Mouse (Mus musculus) kidney, embryonic 14.5 days (tissue): ENCODE results near the gene Lrrn4. TPM values are rescaled to one million over a fixed set of nuclear protein-coding genes. Genes with fewer than 3 reads are reported as not detected.

Source experiments
- ATAC-seq: fragments of 200-750 bp; cut with Nextera tagmentation; 2 replicates; pipeline ENCODE4 v1.8.0; 2017; ENCODE audit warnings: moderate number of reproducible peaks, mild to moderate bottlenecking, moderate TSS enrichment, moderate library complexity; ENCODE audit not compliant: low FRiP score, low TSS enrichment
- H3K27ac ChIP-seq: fragments of 300-500 bp; sonication (generic); 2 replicates; pipeline ENCODE4 v1.5.1; 2014; ENCODE audit warnings: low read depth, mild to moderate bottlenecking, low read length, moderate library complexity, mixed read lengths
- H3K27me3 ChIP-seq: fragments of 300-500 bp; sonication (generic); 2 replicates; pipeline ENCODE4 v1.6.1; 2014; ENCODE audit warnings: mild to moderate bottlenecking, low read length; ENCODE audit not compliant: control insufficient read depth, insufficient read depth
- H3K36me3 ChIP-seq: fragments of 300-500 bp; sonication (generic); 2 replicates; pipeline ENCODE4 v1.6.1; 2014; ENCODE audit warnings: low read length, mixed read lengths; ENCODE audit not compliant: control insufficient read depth, insufficient read depth
- H3K4me1 ChIP-seq: fragments of 300-500 bp; sonication (generic); 2 replicates; pipeline ENCODE4 v1.6.1; 2014; ENCODE audit warnings: low read length, mixed read lengths; ENCODE audit not compliant: control insufficient read depth, insufficient read depth
- H3K4me2 ChIP-seq: fragments of 300-500 bp; sonication (generic); replicated peaks from 2 replicates; pipeline ENCODE4 v1.6.1; 2014; ENCODE audit warnings: low read depth, mild to moderate bottlenecking, low read length
- H3K4me3 ChIP-seq: fragments of 300-500 bp; sonication (generic); 2 replicates; pipeline ENCODE4 v1.5.1; 2014; ENCODE audit warnings: mild to moderate bottlenecking, low read length
- H3K9ac ChIP-seq: fragments of 300-500 bp; sonication (generic); 2 replicates; pipeline ENCODE4 v1.6.1; 2014; ENCODE audit warnings: low read depth, mild to moderate bottlenecking, low read length, moderate library complexity
- H3K9me3 ChIP-seq: fragments of 300-500 bp; sonication (generic); 2 replicates; pipeline ENCODE4 v1.6.1; 2016; ENCODE audit warnings: low read length; ENCODE audit not compliant: control insufficient read depth
- WGBS: fragments of 180-500 bp; shearing (Covaris S2); extraction: QIAGEN DNeasy Blood & Tissue Kit; methylation state at CpG from one replicate; pipeline ENCODE4 v1.1.7; 2014; 5-methylcytosine and 5-hydroxymethylcytosine counted together
- polyA plus RNA-seq: library from polyadenylated mRNA; unstranded; fragments of >200 nt; fragmentation: Nextera tagmentation; extraction: Ambion mirVana; gene quantifications from 2 replicates; pipeline ENCODE4 v1.2.1, GENCODE M21; 2014

Lrrn4 gene
- 0.47 and 0.55 TPM in 2 replicates for polyA plus RNA-seq

GRCm38 (mm10) chr2:132880844-132881645, at the start of gene Lrrn4:
Gene Lrrn4 (minus strand): TSS chr2:132880891.
- no peaks in the 10 kb centered on the region for H3K9me3 ChIP-seq
- H3K4me3 ChIP-seq = peak within 1 kb of the TSS; percentile 51
- H3K9ac ChIP-seq = peak within 1 kb of the TSS; percentile 53; the same call in 1 of the 2 replicates
- H3K4me1 ChIP-seq = peaks cover 29% of the 10 kb centered on the region
- 13% methylated on average over 12 of the region's 12 CpGs for WGBS
- peak; percentile 44 for ATAC-seq
- H3K4me2 ChIP-seq = peak within 1 kb of the TSS; percentile 99
- H3K27me3 ChIP-seq = peaks cover 32% of the 10 kb centered on the region
- no peaks in the 10 kb centered on the region for H3K36me3 ChIP-seq
- H3K27ac ChIP-seq = no peak within 1 kb of the TSS

GRCm38 (mm10) chr2:132928999-132929398, 48.3 kb upstream of the Lrrn4 start:
- Histone ChIP-seq H3K27me3 (no peaks in the 10 kb centered on the region), H3K27ac (no peak overlapping the region), H3K4me2 (no peak overlapping the region), H3K9me3 (no peaks in the 10 kb centered on the region), H3K36me3 (no peaks in the 10 kb centered on the region), H3K4me3 (no peak overlapping the region), H3K9ac (no peak overlapping the region), H3K4me1 (no peaks in the 10 kb centered on the region)
- peak; percentile 64; the same call in 1 of the 2 replicates for ATAC-seq
- WGBS = 77% methylated on average over 2 of the region's 2 CpGs

DNA sequence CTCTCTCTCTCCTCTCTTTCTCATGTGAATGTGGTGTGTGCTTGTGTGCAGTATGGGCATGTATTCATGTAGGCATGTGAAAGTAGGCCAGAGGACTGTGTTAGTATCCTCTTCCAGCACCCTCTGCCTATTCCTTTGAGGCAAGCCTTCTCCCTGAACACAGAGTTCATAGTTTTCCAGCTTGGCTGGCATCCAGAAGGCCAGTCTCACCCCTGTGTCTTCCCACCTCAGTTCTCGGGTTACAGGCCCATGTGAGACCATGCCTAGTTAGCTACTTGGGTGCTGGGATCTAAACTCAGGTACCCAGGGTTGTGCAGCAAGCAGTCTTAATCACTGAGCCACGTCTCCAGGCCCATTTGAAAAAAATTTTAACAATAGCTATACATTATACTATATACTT, 47.2 kb upstream of the Lrrn4 start:
- Histone ChIP-seq H3K4me1 (no peaks in the 10 kb centered on the region), H3K9ac (no peak overlapping the region), H3K4me3 (no peak overlapping the region), H3K27ac (no peak overlapping the region), H3K4me2 (no peak overlapping the region), H3K36me3 (no peaks in the 10 kb centered on the region), H3K27me3 (no peaks in the 10 kb centered on the region), H3K9me3 (no peaks in the 10 kb centered on the region)
- 61% methylated on average over 2 of the region's 2 CpGs for WGBS
- no peak for ATAC-seq

DNA sequence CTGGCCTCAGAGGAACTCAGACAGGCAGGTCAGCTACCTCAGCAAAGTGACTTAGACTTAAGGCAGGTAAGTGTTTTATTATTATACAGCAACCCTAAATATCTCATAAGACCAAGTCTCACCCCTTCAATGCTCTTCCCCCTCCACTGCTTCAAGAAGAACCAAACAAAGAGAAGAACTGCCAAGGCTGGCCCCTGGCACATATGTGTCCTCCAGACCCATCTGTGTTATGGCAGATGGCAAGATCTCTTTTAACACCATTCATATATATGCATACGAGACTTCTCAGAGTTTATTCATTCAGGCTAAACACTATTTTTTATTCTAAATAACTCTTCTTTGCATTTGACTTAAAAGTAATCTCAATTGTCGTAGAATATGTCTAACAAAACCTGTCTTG, 46.6 kb upstream of the Lrrn4 start:
- no peaks in the 10 kb centered on the region for H3K9me3 ChIP-seq
- no peaks in the 10 kb centered on the region for H3K27me3 ChIP-seq
- WGBS = 85% methylated on average over 2 of the region's 2 CpGs
- H3K27ac ChIP-seq = no peak overlapping the region
- H3K36me3 ChIP-seq = no peaks in the 10 kb centered on the region
- H3K9ac ChIP-seq = no peak overlapping the region
- ATAC-seq = no peak
- H3K4me3 ChIP-seq = no peak overlapping the region
- no peak overlapping the region for H3K4me2 ChIP-seq
- no peaks in the 10 kb centered on the region for H3K4me1 ChIP-seq

DNA sequence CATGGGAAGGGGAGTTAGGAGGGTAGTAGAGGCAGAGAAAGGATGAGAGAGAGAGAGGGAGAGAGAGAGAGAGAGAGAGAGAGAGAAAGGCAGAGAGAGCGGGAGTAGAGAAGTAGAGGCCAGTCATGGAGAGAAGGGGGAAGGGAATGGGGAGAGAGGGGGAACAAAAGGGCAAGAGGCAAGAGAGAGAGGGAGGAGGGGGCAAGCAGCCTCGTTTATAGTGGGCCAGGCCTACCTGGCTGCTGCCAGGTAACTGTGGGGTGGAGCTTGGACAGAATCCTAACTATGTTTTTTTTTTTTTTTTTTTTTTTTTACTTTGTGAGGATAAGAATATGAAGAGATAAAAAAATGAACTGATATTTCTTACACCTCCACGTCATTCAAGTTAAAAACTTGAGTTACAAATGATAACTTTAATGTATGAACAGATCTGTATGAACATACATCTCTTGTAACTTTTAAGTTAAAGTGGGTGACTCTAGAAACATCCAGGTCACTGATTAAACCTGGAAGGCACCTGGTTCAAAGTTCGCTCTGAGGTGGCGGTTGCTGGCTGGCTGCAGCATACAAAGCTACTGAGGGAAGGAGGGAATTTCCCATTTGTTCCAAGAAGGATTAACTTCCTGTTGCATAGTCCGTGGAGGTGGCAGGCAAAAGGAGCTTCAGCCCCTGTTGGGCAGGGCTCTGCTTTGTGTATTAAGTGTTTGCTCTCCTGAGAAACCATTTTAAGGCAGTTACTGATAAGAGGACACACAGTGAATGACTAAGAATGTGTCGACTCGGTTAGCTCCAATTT, 42.8 kb upstream of the Lrrn4 start:
- Histone ChIP-seq H3K4me1 (no peaks in the 10 kb centered on the region), H3K4me2 (no peak overlapping the region), H3K9me3 (no peaks in the 10 kb centered on the region), H3K27ac (peak overlapping the region; percentile 67), H3K9ac (no peak overlapping the region), H3K4me3 (no peak overlapping the region), H3K27me3 (no peaks in the 10 kb centered on the region), H3K36me3 (no peaks in the 10 kb centered on the region)
- 53% methylated on average over 8 of the region's 8 CpGs for WGBS
- ATAC-seq = peak; percentile 40; the same call in 1 of the 2 replicates

GRCm38 (mm10) chr2:132922076-132922873, 41.6 kb upstream of the Lrrn4 start:
- Histone ChIP-seq H3K27me3 (no peaks in the 10 kb centered on the region), H3K27ac (no peak overlapping the region; the same call in 1 of the 2 replicates), H3K4me2 (no peak overlapping the region), H3K9me3 (no peaks in the 10 kb centered on the region), H3K36me3 (no peaks in the 10 kb centered on the region), H3K9ac (no peak overlapping the region), H3K4me3 (no peak overlapping the region), H3K4me1 (no peaks in the 10 kb centered on the region)
- WGBS = 54% methylated on average over 9 of the region's 9 CpGs
- peak; percentile 63; the same call in 1 of the 2 replicates for ATAC-seq

DNA sequence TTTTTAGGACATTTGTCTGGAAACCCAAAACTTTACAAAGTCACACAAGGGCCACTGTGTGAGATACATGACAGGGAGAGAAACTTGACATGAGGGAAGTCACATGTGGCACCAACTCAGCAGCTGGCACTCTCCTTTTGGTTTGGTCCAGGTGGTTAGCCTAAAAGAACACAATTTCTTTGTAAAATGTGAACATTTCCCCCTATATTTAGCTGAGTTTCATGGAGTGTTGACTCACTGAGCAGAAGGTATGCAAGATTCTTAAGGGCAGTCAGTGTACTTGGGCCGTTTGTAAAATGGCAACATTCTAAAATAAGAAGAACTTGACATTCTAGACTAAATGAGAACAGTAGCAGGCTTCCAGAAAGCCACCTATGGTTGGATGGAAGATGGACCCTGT, 34.1 kb upstream of the Lrrn4 start:
- H3K4me3 ChIP-seq = no peak overlapping the region
- no peak overlapping the region for H3K27ac ChIP-seq
- H3K9me3 ChIP-seq = no peaks in the 10 kb centered on the region
- no peak for ATAC-seq
- no peaks in the 10 kb centered on the region for H3K4me1 ChIP-seq
- H3K9ac ChIP-seq = no peak overlapping the region
- 76% methylated on average over 1 of the region's 1 CpGs for WGBS
- H3K4me2 ChIP-seq = no peak overlapping the region
- H3K27me3 ChIP-seq = no peaks in the 10 kb centered on the region
- H3K36me3 ChIP-seq = no peaks in the 10 kb centered on the region

- no peak overlapping the region for H3K4me3 ChIP-seq
- no peaks in the 10 kb centered on the region for H3K36me3 ChIP-seq
- no peak overlapping the region for H3K4me2 ChIP-seq
- ATAC-seq = no peak
- no peak overlapping the region for H3K27ac ChIP-seq
- H3K9ac ChIP-seq = no peak overlapping the region
- 38% methylated on average over 8 of the region's 8 CpGs for WGBS
- no peaks in the 10 kb centered on the region for H3K4me1 ChIP-seq
- H3K9me3 ChIP-seq = no peaks in the 10 kb centered on the region
- H3K27me3 ChIP-seq = no peaks in the 10 kb centered on the region
These were observed 26.1 kb upstream of the Lrrn4 start for GRCm38 (mm10) chr2:132906763-132907162.
